Mouse (Mus musculus) adrenal gland, adult (tissue): ENCODE measurements at regions not wholly inside any gene's neighbourhood (a gene's known extent, or its start where the extent isn't known, plus 50 kb on each side); places are given as distances from the start of the nearest gene placed in this dataset.
A peak's percentile ranks its signal among the peaks of the same experiment; 100 is the strongest.

Source experiments
- DNase-seq, 2 experiments: peaks; one replicate each; pipeline ENCODE4 v3.0.0; 2022 to 2023; ENCODE audit warnings: low spot score in 1 of 2; ENCODE audit not compliant: inconsistent age in 2 of 2

- no peak for DNase-seq
Observed at GRCm38 (mm10) chr6:64797600-64797999, 68.7 kb downstream of the Atoh1 start.

- no peak for DNase-seq
Observed at GRCm38 (mm10) chr6:64798804-64799203, 69.9 kb downstream of the Atoh1 start.

GRCm38 (mm10) chr6:64799306-64800001, 70.5 kb downstream of the Atoh1 start:
- peak in 1 of 2 experiments; percentile 27 for DNase-seq

- DNase-seq, result no peak
Observed at GRCm38 (mm10) chr6:64800965-64801364, 72.0 kb downstream of the Atoh1 start.

- DNase-seq, result no peak
Observed at GRCm38 (mm10) chr6:64815115-64815514, 86.2 kb downstream of the Atoh1 start.

DNA sequence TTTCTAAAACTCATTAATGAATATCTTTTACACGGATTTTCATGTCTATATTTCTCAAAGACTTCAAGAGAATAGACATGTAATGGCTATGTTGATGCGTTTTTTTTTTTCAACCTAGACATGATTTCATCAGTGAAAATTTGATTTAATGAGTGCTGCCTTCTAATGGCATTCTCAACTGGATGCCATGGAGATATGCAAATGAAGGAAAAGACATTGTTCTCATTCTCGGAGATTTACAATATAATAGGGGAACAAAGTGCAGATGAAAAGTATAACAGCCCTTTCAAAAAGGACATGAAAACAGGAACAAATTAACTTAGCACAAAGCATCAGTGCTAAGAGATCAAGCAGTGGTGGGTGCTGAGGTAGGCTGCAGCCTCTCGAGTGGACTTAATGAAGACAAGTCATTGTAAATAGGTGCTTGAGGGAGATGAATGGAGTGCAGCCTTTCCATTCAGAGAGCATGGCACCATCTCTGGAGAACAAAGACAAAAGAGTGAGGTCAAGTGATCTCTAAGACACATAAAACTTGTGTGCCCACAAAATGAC, 120.2 kb downstream of the Atoh1 start:
- DNase-seq, result no peak

- no peak for DNase-seq
Observed at GRCm38 (mm10) chr6:64862901-64863300, 134.0 kb downstream of the Atoh1 start.

- DNase-seq, result no peak
Observed at GRCm38 (mm10) chr6:64896420-64896819, 146.0 kb upstream of the Smarcad1 start.
